In genomic region chr8:119699549-119700134, GRCm38 (mm10) we compare ENCODE assay signal across 8 mouse cellular contexts. TPM values are rescaled to one million over a fixed set of nuclear protein-coding genes. Genes with fewer than 3 reads are reported as not detected.
A peak's percentile ranks its signal among the peaks of the same experiment; 100 is the strongest.
DNase-seq lines count a peak whose midpoint lies in the region; ATAC-seq lines count a peak whose summit lies in the region.

Gene Atp2c2, plus strand, starts transcription at chr8:119700009.

- H3K27ac ChIP-seq in liver, embryonic 11.5 days (ENCODE audit: low read depth, low read length) = no peak within 1 kb of the TSS
- no peak within 1 kb of the TSS for H3K27ac ChIP-seq in intestine, embryonic 14.5 days (ENCODE audit: low read depth)
- no peak within 1 kb of the TSS for H3K27ac ChIP-seq in limb, embryonic 13.5 days
- H3K27ac ChIP-seq in stomach, embryonic 15.5 days = 0 out of 2 replicates have a peak within 1 kb of the TSS, but pooled peaks have one; percentile 28
- H3K27ac ChIP-seq in forebrain, embryonic 16.5 days (ENCODE audit: low read length) = no peak within 1 kb of the TSS

- no peak for DNase-seq in liver, embryonic 11.5 days (ENCODE audit: low spot score)
- DNase-seq in liver = no peak
- peak; percentile 76 for DNase-seq in intestine, embryonic 14.5 days (ENCODE audit: low spot score)
- no peak for DNase-seq in thymus, adult 18-20 months
- no peak for DNase-seq in Muller cell, postnatal 12 days (ENCODE audit: inconsistent ontology term)

- no peaks in the 10 kb centered on the region for H3K36me3 ChIP-seq in liver, embryonic 11.5 days (ENCODE audit: control insufficient read depth, insufficient read depth, low read length)
- H3K36me3 ChIP-seq in intestine, embryonic 14.5 days (ENCODE audit: control insufficient read depth, insufficient read depth, low read length) = no peaks in the 10 kb centered on the region
- no peaks in the 10 kb centered on the region for H3K36me3 ChIP-seq in limb, embryonic 13.5 days
- H3K36me3 ChIP-seq in stomach, embryonic 15.5 days = no peaks in the 10 kb centered on the region
- no peaks in the 10 kb centered on the region for H3K36me3 ChIP-seq in forebrain, embryonic 16.5 days (ENCODE audit: control insufficient read depth, insufficient read depth)

- H3K9me3 ChIP-seq in liver, embryonic 11.5 days (ENCODE audit: control insufficient read depth, low read length) = no peaks in the 10 kb centered on the region
- no peaks in the 10 kb centered on the region for H3K9me3 ChIP-seq in intestine, embryonic 14.5 days (ENCODE audit: control insufficient read depth, low read length)
- H3K9me3 ChIP-seq in limb, embryonic 13.5 days = no peaks in the 10 kb centered on the region
- no peaks in the 10 kb centered on the region for H3K9me3 ChIP-seq in stomach, embryonic 15.5 days
- H3K9me3 ChIP-seq in forebrain, embryonic 16.5 days (ENCODE audit: control insufficient read depth, low read length) = no peaks in the 10 kb centered on the region

- no peak within 1 kb of the TSS for H3K9ac ChIP-seq in liver, embryonic 11.5 days (ENCODE audit: low read depth, low read length)
- no peak within 1 kb of the TSS for H3K9ac ChIP-seq in intestine, embryonic 14.5 days (ENCODE audit: low read length)
- peak within 1 kb of the TSS; percentile 39 for H3K9ac ChIP-seq in limb, embryonic 13.5 days
- H3K9ac ChIP-seq in stomach, embryonic 15.5 days = no peak within 1 kb of the TSS
- no peak within 1 kb of the TSS for H3K9ac ChIP-seq in forebrain, embryonic 16.5 days (replicated peaks; ENCODE audit: low read depth, low read length)

- H3K4me1 ChIP-seq in liver, embryonic 11.5 days (replicated peaks; ENCODE audit: control insufficient read depth, insufficient read depth, low read length) = no peaks in the 10 kb centered on the region
- H3K4me1 ChIP-seq in intestine, embryonic 14.5 days (replicated peaks; ENCODE audit: control insufficient read depth, insufficient read depth, low read length) = peaks cover 6% of the 10 kb centered on the region; the same call in 1 of the 2 replicates
- H3K4me1 ChIP-seq in limb, embryonic 13.5 days = peaks cover 27% of the 10 kb centered on the region
- H3K4me1 ChIP-seq in stomach, embryonic 15.5 days = peaks cover 11% of the 10 kb centered on the region; the same call in 1 of the 2 replicates
- no peaks in the 10 kb centered on the region for H3K4me1 ChIP-seq in forebrain, embryonic 16.5 days (replicated peaks; ENCODE audit: control insufficient read depth, insufficient read depth, low read length)

- peaks cover 49% of the 10 kb centered on the region for H3K27me3 ChIP-seq in liver, embryonic 11.5 days (replicated peaks; ENCODE audit: control insufficient read depth, insufficient read depth, low read length)
- peaks cover 35% of the 10 kb centered on the region for H3K27me3 ChIP-seq in intestine, embryonic 14.5 days (replicated peaks; ENCODE audit: control insufficient read depth, insufficient read depth, low read length)
- peaks cover 65% of the 10 kb centered on the region for H3K27me3 ChIP-seq in limb, embryonic 13.5 days
- H3K27me3 ChIP-seq in stomach, embryonic 15.5 days (replicated peaks) = peaks cover 31% of the 10 kb centered on the region
- H3K27me3 ChIP-seq in forebrain, embryonic 16.5 days (replicated peaks; ENCODE audit: control insufficient read depth, insufficient read depth, low read length) = peaks cover 33% of the 10 kb centered on the region

- peak within 1 kb of the TSS; percentile 51 for H3K4me2 ChIP-seq in liver, embryonic 11.5 days
- peak within 1 kb of the TSS; percentile 41 for H3K4me2 ChIP-seq in intestine, embryonic 14.5 days (ENCODE audit: low read length)
- H3K4me2 ChIP-seq in limb, embryonic 13.5 days (replicated peaks) = peak within 1 kb of the TSS; percentile 51
- peak within 1 kb of the TSS; percentile 53 for H3K4me2 ChIP-seq in stomach, embryonic 15.5 days
- H3K4me2 ChIP-seq in forebrain, embryonic 16.5 days (ENCODE audit: low read length) = no peak within 1 kb of the TSS

- ATAC-seq in liver, embryonic 11.5 days (replicated peaks; ENCODE audit: low FRiP score) = no peak
- ATAC-seq in intestine, embryonic 14.5 days (replicated peaks; ENCODE audit: low FRiP score, low TSS enrichment, low read depth) = peak; percentile 74
- no peak for ATAC-seq in limb, embryonic 13.5 days (ENCODE audit: low FRiP score, low read depth)
- ATAC-seq in stomach, embryonic 15.5 days (ENCODE audit: insufficient read depth, low FRiP score, low read depth) = peak; percentile 68
- no peak for ATAC-seq in forebrain, embryonic 16.5 days

- 4% methylated on average over 26 of the region's 26 CpGs for WGBS in liver, embryonic 11.5 days
- 3% methylated on average over 26 of the region's 26 CpGs for WGBS in intestine, embryonic 14.5 days
- 2% methylated on average over 26 of the region's 26 CpGs for WGBS in limb, embryonic 13.5 days
- WGBS in stomach, embryonic 15.5 days = 5% methylated on average over 26 of the region's 26 CpGs
- 3% methylated on average over 26 of the region's 26 CpGs for WGBS in forebrain, embryonic 16.5 days

- H3K4me3 ChIP-seq in liver, embryonic 11.5 days (ENCODE audit: low read depth, low read length) = peak within 1 kb of the TSS; percentile 21; the same call in 1 of the 2 replicates
- H3K4me3 ChIP-seq in intestine, embryonic 14.5 days (ENCODE audit: low read depth, low read length) = peak within 1 kb of the TSS; percentile 12
- peak within 1 kb of the TSS; percentile 27 for H3K4me3 ChIP-seq in limb, embryonic 13.5 days
- peak within 1 kb of the TSS; percentile 31 for H3K4me3 ChIP-seq in stomach, embryonic 15.5 days (replicated peaks)
- no peak within 1 kb of the TSS for H3K4me3 ChIP-seq in forebrain, embryonic 16.5 days (replicated peaks; ENCODE audit: low read length)

RNA-seq across cellular contexts. Expression of gene Atp2c2, which starts in this region (rescaled TPM):
- polyA plus RNA-seq in liver, embryonic 11.5 days (2014; fragmentation: Nextera tagmentation; extraction: Ambion mirVana) = 0.40 and 0.51 TPM in 2 replicates
- polyA plus RNA-seq in intestine, embryonic 14.5 days (2014; fragmentation: Nextera tagmentation; extraction: Ambion mirVana) = 3.1 and 3.6 TPM in 2 replicates
- polyA plus RNA-seq in limb, embryonic 13.5 days (2015; fragmentation: Nextera tagmentation; extraction: Ambion mirVana) = 2.0 and 2.6 TPM in 2 replicates
- 5.3 TPM in 2 replicates for polyA plus RNA-seq in stomach, embryonic 15.5 days (2015; fragmentation: Nextera tagmentation; extraction: Ambion mirVana)
- 0.06 and 0.14 TPM in 2 replicates for polyA plus RNA-seq in forebrain, embryonic 16.5 days (2015; fragmentation: Nextera tagmentation; extraction: Ambion mirVana)

Comparison
In these comparisons a context has a peak if more than half of its experiments do, and no peak if none do; other contexts are left out.
1. ATAC-seq: peak in intestine, embryonic 14.5 days (single experiment) and stomach, embryonic 15.5 days (single experiment); none in liver, embryonic 11.5 days (single experiment), limb, embryonic 13.5 days (single experiment) and forebrain, embryonic 16.5 days (single experiment).